Mouse (Mus musculus) kidney, postnatal 0 days (tissue): Measurements from ENCODE around the gene Chrna1. TPM values are rescaled to one million over a fixed set of nuclear protein-coding genes. Genes with fewer than 3 reads are reported as not detected.

Experiments
- ATAC-seq: fragments of 200-750 bp; cut with Nextera tagmentation; replicated peaks from 2 replicates; pipeline ENCODE4 v1.8.0; 2017; ENCODE audit warnings: low read depth, moderate number of reproducible peaks, moderate TSS enrichment, moderate library complexity; ENCODE audit not compliant: low FRiP score
- DNase-seq: peaks from one replicate; pipeline ENCODE4 v3.0.0-alpha.2; 2016; ENCODE audit warnings: low spot score
- H3K27ac ChIP-seq: fragments of 300-500 bp; sonication (generic); 2 replicates; pipeline ENCODE4 v1.5.1; 2014; ENCODE audit warnings: mild to moderate bottlenecking
- H3K27me3 ChIP-seq: fragments of 300-500 bp; sonication (generic); 2 replicates; pipeline ENCODE4 v1.6.1; 2014; ENCODE audit warnings: low read length, mixed read lengths; ENCODE audit not compliant: insufficient read depth
- H3K36me3 ChIP-seq: fragments of 300-500 bp; sonication (generic); 2 replicates; pipeline ENCODE4 v1.6.1; 2014; ENCODE audit warnings: low read length, mixed read lengths; ENCODE audit not compliant: insufficient read depth
- H3K4me1 ChIP-seq: fragments of 300-500 bp; sonication (generic); replicated peaks from 2 replicates; pipeline ENCODE4 v1.6.1; 2014; ENCODE audit warnings: antibody characterized with exemption, low read length, mixed read lengths; ENCODE audit not compliant: insufficient read depth
- H3K4me2 ChIP-seq: fragments of 300-500 bp; sonication (generic); 2 replicates; pipeline ENCODE4 v1.6.1; 2014; ENCODE audit warnings: mild to moderate bottlenecking, low read length, moderate library complexity, mixed read lengths
- H3K4me3 ChIP-seq: fragments of 300-500 bp; sonication (generic); replicated peaks from 2 replicates; pipeline ENCODE4 v1.5.1; 2014; ENCODE audit warnings: low read depth, low read length
- H3K9ac ChIP-seq: fragments of 300-500 bp; sonication (generic); 2 replicates; pipeline ENCODE4 v1.6.1; 2014; ENCODE audit warnings: low read depth, low read length
- H3K9me3 ChIP-seq: fragments of 300-500 bp; sonication (generic); replicated peaks from 2 replicates; pipeline ENCODE4 v1.6.1; 2016; ENCODE audit warnings: low read length, inconsistent platforms, mixed read lengths
- CTCF ChIP-seq: IDR thresholded peaks from 2 replicates; pipeline ENCODE4 v1.5.1; 2016; ENCODE audit warnings: antibody characterized with exemption, low read depth, mild to moderate bottlenecking, moderate library complexity
- WGBS: fragments of 180-500 bp; shearing (Covaris S2); extraction: QIAGEN DNeasy Blood & Tissue Kit; methylation state at CpG from one replicate; pipeline ENCODE4 v1.1.7; 2014; 5-methylcytosine and 5-hydroxymethylcytosine counted together
- polyA plus RNA-seq: library from polyadenylated mRNA; unstranded; fragments of >200 nt; fragmentation: Nextera tagmentation; extraction: Ambion mirVana; gene quantifications from 2 replicates; pipeline ENCODE4 v1.2.1, GENCODE M21; 2015

Chrna1 gene
- 0.11 and 0.15 TPM in 2 replicates for polyA plus RNA-seq

GRCm38 (mm10) chr2:73580166-73580565 is at the start of gene Chrna1:
Gene Chrna1 (minus strand): TSS chr2:73580338.
- no peak for TF ChIP-seq CTCF
- Histone ChIP-seq H3K9ac (no peak within 1 kb of the TSS), H3K4me1 (no peaks in the 10 kb centered on the region), H3K4me3 (no peak within 1 kb of the TSS), H3K27ac (no peak within 1 kb of the TSS), H3K9me3 (no peaks in the 10 kb centered on the region), H3K36me3 (no peaks in the 10 kb centered on the region), H3K27me3 (no peaks in the 10 kb centered on the region), H3K4me2 (no peak within 1 kb of the TSS)
- ATAC-seq (no peak), DNase-seq (no peak)
- whole genome bisulfite sequencing: 89% methylated on average over 9 of the region's 9 CpGs

GRCm38 (mm10) chr2:73618486-73619052 is 38.4 kb upstream of the Chrna1 start:
- no peak overlapping the region for H3K4me3 ChIP-seq
- no peak overlapping the region for H3K9ac ChIP-seq
- no peak overlapping the region for H3K27ac ChIP-seq
- no peak for TF ChIP-seq CTCF
- 52% methylated on average over 4 of the region's 4 CpGs for whole genome bisulfite sequencing
- no peaks in the 10 kb centered on the region for H3K27me3 ChIP-seq
- H3K4me1 ChIP-seq: no peaks in the 10 kb centered on the region
- H3K4me2 ChIP-seq: no peak overlapping the region
- no peaks in the 10 kb centered on the region for H3K9me3 ChIP-seq
- DNase-seq (peak; percentile 29), ATAC-seq (no peak)
- no peaks in the 10 kb centered on the region for H3K36me3 ChIP-seq

- Histone ChIP-seq H3K4me2 (no peak overlapping the region), H3K27me3 (no peaks in the 10 kb centered on the region), H3K9ac (no peak overlapping the region), H3K36me3 (no peaks in the 10 kb centered on the region), H3K4me1 (no peaks in the 10 kb centered on the region), H3K4me3 (no peak overlapping the region), H3K9me3 (no peaks in the 10 kb centered on the region), H3K27ac (no peak overlapping the region)
- no peak for DNase-seq
- WGBS: 76% methylated on average over 17 of the region's 17 CpGs
- ATAC-seq: peak; percentile 59
- no peak for TF ChIP-seq CTCF
These were observed 36.4 kb upstream of the Chrna1 start for GRCm38 (mm10) chr2:73616434-73617057.

- no peak overlapping the region for H3K4me2 ChIP-seq
- H3K36me3 ChIP-seq: no peaks in the 10 kb centered on the region
- no peak for TF ChIP-seq CTCF
- H3K9ac ChIP-seq: no peak overlapping the region
- 65% methylated on average over 5 of the region's 5 CpGs for WGBS
- H3K27ac ChIP-seq: no peak overlapping the region
- no peak for ATAC-seq
- no peaks in the 10 kb centered on the region for H3K27me3 ChIP-seq
- DNase-seq: no peak
- H3K4me3 ChIP-seq: no peak overlapping the region
- no peaks in the 10 kb centered on the region for H3K4me1 ChIP-seq
- H3K9me3 ChIP-seq: no peaks in the 10 kb centered on the region
These were observed 35.3 kb upstream of the Chrna1 start for GRCm38 (mm10) chr2:73615456-73615855.

DNA sequence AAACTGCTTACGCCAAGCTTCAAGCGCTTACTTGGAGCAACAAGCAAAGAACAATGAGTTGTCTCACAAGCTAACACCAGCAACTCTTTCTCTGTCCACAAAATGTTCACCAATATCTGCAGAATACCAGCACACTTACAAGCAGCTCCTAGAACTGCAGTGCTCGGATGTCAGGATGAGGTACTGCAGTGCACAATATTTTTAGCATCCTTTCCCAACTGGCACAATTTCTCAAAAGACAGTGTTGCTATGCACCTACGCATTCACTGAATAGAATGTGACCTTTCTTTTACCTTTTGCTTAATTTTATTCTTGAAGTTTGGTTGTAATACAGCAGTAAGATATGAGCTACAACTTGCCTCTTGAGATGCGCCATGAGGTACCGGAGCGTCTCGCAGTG is 34.2 kb upstream of the Chrna1 start:
- no peak overlapping the region for H3K4me3 ChIP-seq
- H3K27me3 ChIP-seq: no peaks in the 10 kb centered on the region
- no peak overlapping the region for H3K9ac ChIP-seq
- no peaks in the 10 kb centered on the region for H3K36me3 ChIP-seq
- no peaks in the 10 kb centered on the region for H3K4me1 ChIP-seq
- H3K4me2 ChIP-seq: no peak overlapping the region
- WGBS: 94% methylated on average over 8 of the region's 8 CpGs
- DNase-seq (no peak), ATAC-seq (no peak)
- no peaks in the 10 kb centered on the region for H3K9me3 ChIP-seq
- TF ChIP-seq CTCF: no peak
- H3K27ac ChIP-seq: no peak overlapping the region

- ATAC-seq (no peak), DNase-seq (peak; percentile 29)
- H3K4me3 ChIP-seq: no peak overlapping the region
- 69% methylated on average over 7 of the region's 7 CpGs for WGBS
- TF ChIP-seq CTCF: no peak
- no peak overlapping the region for H3K4me2 ChIP-seq
- no peaks in the 10 kb centered on the region for H3K9me3 ChIP-seq
- H3K9ac ChIP-seq: no peak overlapping the region
- no peaks in the 10 kb centered on the region for H3K4me1 ChIP-seq
- no peaks in the 10 kb centered on the region for H3K36me3 ChIP-seq
- H3K27me3 ChIP-seq: no peaks in the 10 kb centered on the region
- H3K27ac ChIP-seq: no peak overlapping the region
These were observed 32.8 kb upstream of the Chrna1 start for GRCm38 (mm10) chr2:73612941-73613340.
